Mouse (Mus musculus) midbrain, embryonic 16.5 days (tissue): ENCODE data around the gene Msantd2. TPM values are rescaled to one million over a fixed set of nuclear protein-coding genes. Genes with fewer than 3 reads are reported as not detected.

ENCODE experiments used
- ATAC-seq: fragments of 200-750 bp; cut with Nextera tagmentation; 2 replicates; pipeline ENCODE4 v1.8.0; 2017; ENCODE audit warnings: moderate TSS enrichment
- H3K27ac ChIP-seq: fragments of 300-500 bp; sonication (generic); 2 replicates; pipeline ENCODE4 v1.5.1; 2014; ENCODE audit warnings: mild to moderate bottlenecking, low read length, mixed read lengths
- H3K27me3 ChIP-seq: fragments of 300-500 bp; sonication (generic); 2 replicates; pipeline ENCODE4 v1.6.1; 2014; ENCODE audit warnings: low read depth, low read length, mixed read lengths; ENCODE audit not compliant: control insufficient read depth, insufficient read depth
- H3K36me3 ChIP-seq: fragments of 300-500 bp; sonication (generic); 2 replicates; pipeline ENCODE4 v1.6.1; 2014; ENCODE audit warnings: mild to moderate bottlenecking, low read length, moderate library complexity, mixed read lengths; ENCODE audit not compliant: control insufficient read depth, insufficient read depth
- H3K4me1 ChIP-seq: fragments of 300-500 bp; sonication (generic); 2 replicates; pipeline ENCODE4 v1.6.1; 2014; ENCODE audit warnings: mild to moderate bottlenecking, low read length, mixed read lengths; ENCODE audit not compliant: control insufficient read depth, insufficient read depth
- H3K4me2 ChIP-seq: fragments of 300-500 bp; sonication (generic); 2 replicates; pipeline ENCODE4 v1.6.1; 2014; ENCODE audit warnings: mild to moderate bottlenecking, low read length, mixed read lengths
- H3K4me3 ChIP-seq: fragments of 300-500 bp; sonication (generic); 2 replicates; pipeline ENCODE4 v1.5.1; 2014; ENCODE audit warnings: low read depth, mild to moderate bottlenecking, low read length, moderate library complexity, mixed read lengths
- H3K9ac ChIP-seq: fragments of 300-500 bp; sonication (generic); 2 replicates; pipeline ENCODE4 v1.6.1; 2014; ENCODE audit warnings: low read depth, low read length, mixed read lengths
- H3K9me3 ChIP-seq: fragments of 300-500 bp; sonication (generic); replicated peaks from 2 replicates; pipeline ENCODE4 v1.6.1; 2014; ENCODE audit warnings: mild to moderate bottlenecking, low read length, mixed read lengths; ENCODE audit not compliant: control insufficient read depth, poor library complexity, severe bottlenecking
- WGBS: fragments of 180-500 bp; shearing (Covaris S2); extraction: QIAGEN DNeasy Blood & Tissue Kit; methylation state at CpG from one replicate; pipeline ENCODE4 v1.1.7; 2014; 5-methylcytosine and 5-hydroxymethylcytosine counted together
- polyA plus RNA-seq: library from polyadenylated mRNA; unstranded; fragments of >200 nt; fragmentation: Nextera tagmentation; extraction: Ambion mirVana; gene quantifications from 2 replicates; pipeline ENCODE4 v1.2.1, GENCODE M21; 2015

The Msantd2 gene
- polyA plus RNA-seq, 1 experiment from 2014 or later: 34.8 TPM

GRCm38 (mm10) chr9:37554279-37554678 lies 65.2 kb downstream of the Msantd2 start:
- Histone ChIP-seq H3K27me3 (peaks cover 21% of the 10 kb centered on the region), H3K9me3 (no peaks in the 10 kb centered on the region), H3K4me3 (no peak overlapping the region), H3K4me2 (no peak overlapping the region), H3K4me1 (peaks cover 9% of the 10 kb centered on the region), H3K36me3 (no peaks in the 10 kb centered on the region), H3K27ac (no peak overlapping the region), H3K9ac (no peak overlapping the region)
- 87% methylated on average over 1 of the region's 1 CpGs for WGBS
- no peak for ATAC-seq

GRCm38 (mm10) chr9:37554838-37555748 lies 66.0 kb downstream of the Msantd2 start, which contains the start of gene Siae:
TSS of gene Siae (plus strand) at chr9:37555698.
- H3K36me3 ChIP-seq: no peaks in the 10 kb centered on the region
- no peak within 1 kb of the TSS for H3K9ac ChIP-seq
- peaks cover 19% of the 10 kb centered on the region for H3K27me3 ChIP-seq
- WGBS: 23% methylated on average over 7 of the region's 7 CpGs
- no peak within 1 kb of the TSS; the same call in 1 of the 2 replicates for H3K4me2 ChIP-seq
- peak; percentile 55; the same call in 1 of the 2 replicates for ATAC-seq
- peaks cover 9% of the 10 kb centered on the region for H3K4me1 ChIP-seq
- H3K9me3 ChIP-seq: no peaks in the 10 kb centered on the region
- H3K4me3 ChIP-seq: no peak within 1 kb of the TSS
- no peak within 1 kb of the TSS for H3K27ac ChIP-seq

- Histone ChIP-seq H3K9ac (no peak overlapping the region), H3K9me3 (no peaks in the 10 kb centered on the region), H3K4me3 (no peak overlapping the region), H3K36me3 (no peaks in the 10 kb centered on the region), H3K27ac (no peak overlapping the region), H3K27me3 (peaks cover 10% of the 10 kb centered on the region), H3K4me2 (no peak overlapping the region), H3K4me1 (peaks cover 9% of the 10 kb centered on the region)
- WGBS: 79% methylated on average over 3 of the region's 3 CpGs
- ATAC-seq: no peak
These were observed 67.2 kb downstream of the Msantd2 start for GRCm38 (mm10) chr9:37556366-37556765.

- H3K4me3 ChIP-seq: no peak overlapping the region
These were observed 71.5 kb downstream of the Msantd2 start for GRCm38 (mm10) chr9:37560617-37561016.

GRCm38 (mm10) chr9:37563805-37564204 lies 74.7 kb downstream of the Msantd2 start:
- 45% methylated on average over 1 of the region's 1 CpGs for WGBS
- Histone ChIP-seq H3K4me1 (peaks cover 4% of the 10 kb centered on the region), H3K4me2 (no peak overlapping the region), H3K4me3 (no peak overlapping the region), H3K9me3 (no peaks in the 10 kb centered on the region), H3K36me3 (no peaks in the 10 kb centered on the region), H3K27ac (no peak overlapping the region), H3K9ac (no peak overlapping the region), H3K27me3 (no peaks in the 10 kb centered on the region)
- no peak for ATAC-seq

More at GRCm38 (mm10) chr9:37560617-37561016, 71.5 kb downstream of the Msantd2 start:
- WGBS: 78% methylated on average over 2 of the region's 2 CpGs
- no peaks in the 10 kb centered on the region for H3K36me3 ChIP-seq
- H3K27me3 ChIP-seq: no peaks in the 10 kb centered on the region
- H3K4me1 ChIP-seq: no peaks in the 10 kb centered on the region
- no peak overlapping the region for H3K27ac ChIP-seq
- H3K4me2 ChIP-seq: no peak overlapping the region
- no peak overlapping the region for H3K9ac ChIP-seq
- no peak for ATAC-seq
- no peaks in the 10 kb centered on the region for H3K9me3 ChIP-seq

GRCm38 (mm10) chr9:37567019-37567418 lies 77.9 kb downstream of the Msantd2 start:
- H3K27me3 ChIP-seq: no peaks in the 10 kb centered on the region
- H3K9me3 ChIP-seq: no peaks in the 10 kb centered on the region
- H3K36me3 ChIP-seq: no peaks in the 10 kb centered on the region
- H3K27ac ChIP-seq: no peak overlapping the region
- WGBS: 85% methylated on average over 2 of the region's 2 CpGs
- H3K4me2 ChIP-seq: no peak overlapping the region
- no peak for ATAC-seq
- H3K4me3 ChIP-seq: no peak overlapping the region
- no peak overlapping the region for H3K9ac ChIP-seq
- H3K4me1 ChIP-seq: peaks cover 4% of the 10 kb centered on the region

GRCm38 (mm10) chr9:37567454-37567853 lies 78.3 kb downstream of the Msantd2 start:
- ATAC-seq: no peak
- no peak overlapping the region for H3K4me3 ChIP-seq
- WGBS: 52% methylated on average over 5 of the region's 5 CpGs

GRCm38 (mm10) chr9:37567892-37568604 lies 78.9 kb downstream of the Msantd2 start:
- Histone ChIP-seq H3K4me2 (no peak overlapping the region), H3K4me1 (peaks cover 4% of the 10 kb centered on the region), H3K27ac (no peak overlapping the region), H3K9ac (no peak overlapping the region), H3K27me3 (no peaks in the 10 kb centered on the region), H3K4me3 (no peak overlapping the region), H3K36me3 (no peaks in the 10 kb centered on the region), H3K9me3 (no peaks in the 10 kb centered on the region)
- WGBS: 53% methylated on average over 15 of the region's 15 CpGs
- peak; percentile 54 for ATAC-seq

More at GRCm38 (mm10) chr9:37567454-37567853, 78.3 kb downstream of the Msantd2 start:
- Histone ChIP-seq H3K9ac (no peak overlapping the region), H3K4me2 (no peak overlapping the region), H3K4me1 (peaks cover 4% of the 10 kb centered on the region), H3K27me3 (no peaks in the 10 kb centered on the region), H3K9me3 (no peaks in the 10 kb centered on the region), H3K27ac (no peak overlapping the region), H3K36me3 (no peaks in the 10 kb centered on the region)
